Mouse (Mus musculus): ENCODE data around the gene Pdcd6ip. TPM values are rescaled to one million over a fixed set of nuclear protein-coding genes. Genes with fewer than 3 reads are reported as not detected.

Pdcd6ip gene
- polyA plus RNA-seq, 1 experiment = 52.9 TPM

DNA sequence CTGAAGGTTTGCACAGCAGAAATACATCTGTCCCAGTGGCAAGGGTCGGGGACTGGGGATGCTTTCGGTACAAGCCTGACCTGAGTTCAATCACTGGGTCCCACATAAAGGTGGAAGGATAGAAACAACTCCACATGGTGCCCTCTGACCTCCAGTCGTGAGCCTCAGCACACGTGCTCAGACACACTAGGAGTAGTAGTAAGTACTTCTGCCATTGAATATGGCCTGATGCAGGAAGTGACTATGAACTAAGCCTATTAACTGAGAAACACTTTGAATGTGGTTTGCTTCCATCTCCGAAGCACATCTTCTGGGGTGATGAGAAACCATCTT, 62.3 kb downstream of the Pdcd6ip start:
- Histone ChIP-seq H3K27me3 (ENCODE audit: control insufficient read depth, insufficient read depth, low read length) (no peaks in the 10 kb centered on the region), H3K4me3 (replicated peaks; ENCODE audit: insufficient read depth, low read depth, low read length) (no peak overlapping the region), H3K4me1 (ENCODE audit: control insufficient read depth, insufficient read depth, low read length) (peaks cover 18% of the 10 kb centered on the region), H3K27ac (ENCODE audit: insufficient read depth, low read length) (no peak overlapping the region)
- DNase-seq = no peak
- WGBS = 37% methylated on average over 5 of the region's 5 CpGs
- no peak for TF ChIP-seq CTCF (IDR thresholded peaks at IDR 0.05; ENCODE audit: borderline replicate concordance, insufficient read depth, low read depth, low read length)
- no peak for TF ChIP-seq POLR2A (IDR thresholded peaks at IDR 0.05; ENCODE audit: borderline replicate concordance, insufficient read depth, low read length)

DNA sequence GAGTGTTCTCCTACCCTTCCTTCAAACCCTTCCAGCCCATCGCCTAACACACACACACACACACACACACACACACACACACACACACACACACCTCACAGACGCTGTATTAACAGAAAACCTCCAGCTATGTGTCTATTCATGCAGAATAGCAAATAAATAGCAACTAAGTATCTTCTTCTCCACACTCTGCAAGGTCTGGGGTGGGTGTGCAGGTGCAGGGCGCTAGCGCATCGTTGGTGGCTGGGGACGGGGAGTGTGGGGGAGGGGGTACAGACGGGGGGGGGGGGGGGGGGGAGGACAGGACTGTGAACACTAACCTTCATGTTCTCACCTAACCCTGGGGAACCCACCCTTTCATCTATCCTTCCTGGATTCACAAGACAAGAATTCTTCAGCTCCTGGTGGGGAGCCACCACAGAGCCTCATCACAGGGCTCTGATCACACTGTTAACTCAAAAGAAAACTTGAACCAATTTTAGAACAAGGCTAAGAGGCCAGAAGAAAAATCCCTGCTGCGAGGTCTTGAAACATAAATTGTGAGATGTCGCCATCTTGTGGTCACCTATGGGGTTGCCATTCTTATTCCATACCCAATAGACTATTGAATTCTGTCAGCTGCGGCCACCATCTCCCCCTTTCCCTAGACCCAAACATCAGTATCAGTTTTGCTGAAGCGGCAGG, 62.8 kb downstream of the Pdcd6ip start:
- WGBS = 16% methylated on average over 11 of the region's 11 CpGs
- DNase-seq = peak; percentile 68 to 76
- H3K27me3 ChIP-seq (ENCODE audit: control insufficient read depth, insufficient read depth, low read length) = no peaks in the 10 kb centered on the region
- peak; percentile 67 for TF ChIP-seq CTCF (IDR thresholded peaks at IDR 0.05; ENCODE audit: borderline replicate concordance, insufficient read depth, low read depth, low read length)
- no peak for TF ChIP-seq POLR2A (IDR thresholded peaks at IDR 0.05; ENCODE audit: borderline replicate concordance, insufficient read depth, low read length)
- no peak overlapping the region for H3K4me3 ChIP-seq (replicated peaks; ENCODE audit: insufficient read depth, low read depth, low read length)
- H3K27ac ChIP-seq (ENCODE audit: insufficient read depth, low read length) = no peak overlapping the region
- H3K4me1 ChIP-seq (ENCODE audit: control insufficient read depth, insufficient read depth, low read length) = peaks cover 18% of the 10 kb centered on the region

GRCm38 (mm10) chr9:113644701-113645100, 63.4 kb downstream of the Pdcd6ip start:
- no peak overlapping the region for H3K27ac ChIP-seq (ENCODE audit: insufficient read depth, low read length)
- H3K4me1 ChIP-seq (ENCODE audit: control insufficient read depth, insufficient read depth, low read length) = peaks cover 18% of the 10 kb centered on the region
- no peaks in the 10 kb centered on the region for H3K27me3 ChIP-seq (ENCODE audit: control insufficient read depth, insufficient read depth, low read length)
- TF ChIP-seq POLR2A (IDR thresholded peaks at IDR 0.05; ENCODE audit: borderline replicate concordance, insufficient read depth, low read length) (no peak), CTCF (IDR thresholded peaks at IDR 0.05; ENCODE audit: borderline replicate concordance, insufficient read depth, low read depth, low read length) (no peak)
- DNase-seq = peak in 1 of 2 experiments; percentile 35
- 33% methylated on average over 5 of the region's 5 CpGs for WGBS
- H3K4me3 ChIP-seq (replicated peaks; ENCODE audit: insufficient read depth, low read depth, low read length) = no peak overlapping the region

GRCm38 (mm10) chr9:113644076-113644475, 64.0 kb downstream of the Pdcd6ip start:
- 15% methylated on average over 3 of the region's 3 CpGs for WGBS

DNA sequence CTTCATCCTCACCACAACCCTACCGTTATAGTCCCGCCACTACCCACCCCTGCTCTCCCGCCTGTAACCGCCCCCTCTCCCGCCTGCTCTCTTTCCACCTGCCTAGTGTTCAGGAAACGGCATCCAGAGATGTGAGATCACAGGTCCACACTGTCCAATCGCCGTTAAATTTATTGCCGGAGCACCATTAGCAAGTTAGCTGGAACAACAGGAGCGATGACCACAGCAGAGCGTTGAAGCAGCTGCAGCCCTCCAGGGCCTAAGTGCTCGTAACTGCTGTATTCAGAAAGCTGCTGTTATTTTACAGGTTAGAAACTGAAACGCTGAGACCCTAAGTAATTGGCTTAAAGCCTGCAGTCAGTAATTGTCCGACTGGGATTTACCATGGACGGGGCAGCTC, 64.4 kb downstream of the Pdcd6ip start:
- WGBS = 78% methylated on average over 15 of the region's 15 CpGs
- no peaks in the 10 kb centered on the region for H3K27me3 ChIP-seq (ENCODE audit: control insufficient read depth, insufficient read depth, low read length)
- peaks cover 18% of the 10 kb centered on the region for H3K4me1 ChIP-seq (ENCODE audit: control insufficient read depth, insufficient read depth, low read length)
- H3K27ac ChIP-seq (ENCODE audit: insufficient read depth, low read length) = no peak overlapping the region
- TF ChIP-seq CTCF (IDR thresholded peaks at IDR 0.05; ENCODE audit: borderline replicate concordance, insufficient read depth, low read depth, low read length) (no peak), POLR2A (IDR thresholded peaks at IDR 0.05; ENCODE audit: borderline replicate concordance, insufficient read depth, low read length) (no peak)
- DNase-seq = no peak
- no peak overlapping the region for H3K4me3 ChIP-seq (replicated peaks; ENCODE audit: insufficient read depth, low read depth, low read length)

More at GRCm38 (mm10) chr9:113644076-113644475, 64.0 kb downstream of the Pdcd6ip start:
- TF ChIP-seq CTCF (IDR thresholded peaks at IDR 0.05; ENCODE audit: borderline replicate concordance, insufficient read depth, low read depth, low read length) = no peak; the same call in 1 of the 2 replicates
- no peak for TF ChIP-seq POLR2A (IDR thresholded peaks at IDR 0.05; ENCODE audit: borderline replicate concordance, insufficient read depth, low read length)
- Histone ChIP-seq H3K4me3 (replicated peaks; ENCODE audit: insufficient read depth, low read depth, low read length) (no peak overlapping the region), H3K27me3 (ENCODE audit: control insufficient read depth, insufficient read depth, low read length) (no peaks in the 10 kb centered on the region), H3K4me1 (ENCODE audit: control insufficient read depth, insufficient read depth, low read length) (peaks cover 18% of the 10 kb centered on the region), H3K27ac (ENCODE audit: insufficient read depth, low read length) (no peak overlapping the region)
- peak; percentile 67 to 81 for DNase-seq

GRCm38 (mm10) chr9:113634986-113635385, 73.1 kb downstream of the Pdcd6ip start:
- Histone ChIP-seq H3K4me3 (replicated peaks; ENCODE audit: insufficient read depth, low read depth, low read length) (no peak overlapping the region), H3K27me3 (ENCODE audit: control insufficient read depth, insufficient read depth, low read length) (no peaks in the 10 kb centered on the region), H3K4me1 (ENCODE audit: control insufficient read depth, insufficient read depth, low read length) (peaks cover 5% of the 10 kb centered on the region; the same call in 1 of the 2 replicates), H3K27ac (ENCODE audit: insufficient read depth, low read length) (no peak overlapping the region)
- no peak for DNase-seq
- TF ChIP-seq CTCF (IDR thresholded peaks at IDR 0.05; ENCODE audit: borderline replicate concordance, insufficient read depth, low read depth, low read length) (no peak), POLR2A (IDR thresholded peaks at IDR 0.05; ENCODE audit: borderline replicate concordance, insufficient read depth, low read length) (no peak)
- WGBS = 41% methylated on average over 7 of the region's 7 CpGs

DNA sequence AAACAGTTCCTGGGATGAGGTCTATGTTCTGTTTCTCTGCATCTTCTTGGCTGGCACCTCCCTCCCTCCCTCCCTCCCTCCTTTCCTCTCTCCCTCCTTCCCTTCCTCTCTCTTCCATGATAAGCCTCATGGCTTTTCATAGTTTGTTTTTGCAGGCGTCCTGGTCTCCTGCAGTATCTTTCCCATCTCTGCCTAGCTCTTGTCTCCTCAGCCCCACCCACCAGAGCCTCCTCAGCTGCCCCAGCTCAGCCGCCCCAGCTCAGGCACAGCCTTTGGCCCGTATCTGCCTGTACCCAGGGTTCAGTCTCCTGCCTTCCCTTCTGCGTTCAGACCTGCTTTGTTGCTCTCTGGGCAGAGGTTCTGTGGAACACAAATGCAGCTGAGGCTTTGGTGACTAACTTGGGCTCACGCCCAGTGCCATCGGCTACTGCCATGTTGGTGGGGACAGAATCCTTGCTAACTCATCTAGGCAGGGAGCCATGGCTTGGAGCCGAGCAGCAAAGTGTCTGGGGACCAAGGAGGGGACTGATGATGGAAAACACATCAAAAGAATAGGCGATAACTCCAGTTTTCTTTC, 74.8 kb downstream of the Pdcd6ip start:
- 62% methylated on average over 8 of the region's 8 CpGs for WGBS
- no peak for TF ChIP-seq CTCF (IDR thresholded peaks at IDR 0.05; ENCODE audit: borderline replicate concordance, insufficient read depth, low read depth, low read length)
- no peak for TF ChIP-seq POLR2A (IDR thresholded peaks at IDR 0.05; ENCODE audit: borderline replicate concordance, insufficient read depth, low read length)
- H3K27ac ChIP-seq (ENCODE audit: insufficient read depth, low read length) = no peak overlapping the region
- no peak overlapping the region for H3K4me3 ChIP-seq (replicated peaks; ENCODE audit: insufficient read depth, low read depth, low read length)
- peaks cover 5% of the 10 kb centered on the region; the same call in 1 of the 2 replicates for H3K4me1 ChIP-seq (ENCODE audit: control insufficient read depth, insufficient read depth, low read length)
- no peaks in the 10 kb centered on the region for H3K27me3 ChIP-seq (ENCODE audit: control insufficient read depth, insufficient read depth, low read length)
- peak in 1 of 2 experiments; percentile 9 for DNase-seq
